Mouse (Mus musculus) lung, adult 2 months (tissue): Measurements from ENCODE around the gene Deup1.

ENCODE experiments used
- CTCF ChIP-seq: fragments of 200-500 bp; IDR thresholded peaks from 2 replicates; pipeline ENCODE4 v1.5.1; 2011; ENCODE audit warnings: mild to moderate bottlenecking, low read length, control low read depth; ENCODE audit not compliant: insufficient read depth
- POLR2A ChIP-seq: fragments of 200-500 bp; IDR thresholded peaks from 2 replicates; pipeline ENCODE4 v1.6.1; 2011; ENCODE audit warnings: low read depth, mild to moderate bottlenecking, control low read depth, low read length, borderline replicate concordance; ENCODE audit errors: extremely low read depth

- TF ChIP-seq POLR2A (no peak), CTCF (no peak)
Observed at GRCm38 (mm10) chr9:15627384-15627783, 349 bp downstream of the Deup1 start.
